Mouse (Mus musculus): ENCODE data around the gene Necab3. TPM values are rescaled to one million over a fixed set of nuclear protein-coding genes. Genes with fewer than 3 reads are reported as not detected.

Necab3 gene
- polyA plus RNA-seq, 1 experiment from 2014 or later: 1.6 TPM

- 85% methylated on average over 5 of the region's 5 CpGs for WGBS
- peaks cover 74% of the 10 kb centered on the region for H3K36me3 ChIP-seq
- H3K4me1 ChIP-seq: no peaks in the 10 kb centered on the region
- no peaks in the 10 kb centered on the region for H3K9me3 ChIP-seq
- no peak overlapping the region for H3K4me3 ChIP-seq
- no peak for DNase-seq (ENCODE audit: low spot score)
- H3K27ac ChIP-seq: no peak overlapping the region
- H3K27me3 ChIP-seq (ENCODE audit: insufficient read depth, poor library complexity, severe bottlenecking): no peaks in the 10 kb centered on the region
Observed at GRCm38 (mm10) chr2:154522334-154522733, 36.4 kb downstream of the Necab3 start.

GRCm38 (mm10) chr2:154521449-154521848 is 37.2 kb downstream of the Necab3 start:
- Histone ChIP-seq H3K36me3 (peaks cover 72% of the 10 kb centered on the region), H3K27me3 (ENCODE audit: insufficient read depth, poor library complexity, severe bottlenecking) (no peaks in the 10 kb centered on the region), H3K27ac (no peak overlapping the region), H3K4me3 (no peak overlapping the region), H3K4me1 (no peaks in the 10 kb centered on the region), H3K9me3 (no peaks in the 10 kb centered on the region)
- DNase-seq (ENCODE audit: low spot score): no peak

- 89% methylated on average over 5 of the region's 5 CpGs for WGBS
- no peak for DNase-seq (ENCODE audit: low spot score)
- Histone ChIP-seq H3K4me1 (no peaks in the 10 kb centered on the region), H3K9me3 (no peaks in the 10 kb centered on the region), H3K27me3 (ENCODE audit: insufficient read depth, poor library complexity, severe bottlenecking) (no peaks in the 10 kb centered on the region), H3K36me3 (peaks cover 47% of the 10 kb centered on the region), H3K4me3 (no peak overlapping the region), H3K27ac (no peak overlapping the region)
Observed at GRCm38 (mm10) chr2:154517424-154517823, 41.3 kb downstream of the Necab3 start.

- H3K27me3 ChIP-seq (ENCODE audit: insufficient read depth, poor library complexity, severe bottlenecking): no peaks in the 10 kb centered on the region
- H3K36me3 ChIP-seq: peaks cover 45% of the 10 kb centered on the region
- no peaks in the 10 kb centered on the region for H3K4me1 ChIP-seq
- no peak for DNase-seq (ENCODE audit: low spot score)
- no peaks in the 10 kb centered on the region for H3K9me3 ChIP-seq
- H3K27ac ChIP-seq: no peak overlapping the region
- no peak overlapping the region for H3K4me3 ChIP-seq
- WGBS: 81% methylated on average over 3 of the region's 3 CpGs
Observed at GRCm38 (mm10) chr2:154516944-154517343, 41.7 kb downstream of the Necab3 start.

- Histone ChIP-seq H3K27me3 (ENCODE audit: insufficient read depth, poor library complexity, severe bottlenecking) (no peaks in the 10 kb centered on the region), H3K36me3 (peaks cover 47% of the 10 kb centered on the region), H3K9me3 (no peaks in the 10 kb centered on the region), H3K27ac (no peak overlapping the region), H3K4me1 (peaks cover 4% of the 10 kb centered on the region; the same call in 1 of the 2 replicates), H3K4me3 (no peak overlapping the region)
- whole genome bisulfite sequencing: 84% methylated on average over 3 of the region's 3 CpGs
- no peak for DNase-seq (ENCODE audit: low spot score)
Observed at GRCm38 (mm10) chr2:154510141-154510540, 48.5 kb downstream of the Necab3 start.

GRCm38 (mm10) chr2:154508450-154508849 is 50.2 kb downstream of the Necab3 start:
- H3K4me3 ChIP-seq: no peak overlapping the region
- 89% methylated on average over 4 of the region's 4 CpGs for WGBS
- no peak overlapping the region for H3K27ac ChIP-seq
- H3K36me3 ChIP-seq: peaks cover 50% of the 10 kb centered on the region
- no peak for DNase-seq (ENCODE audit: low spot score)
- peaks cover 4% of the 10 kb centered on the region; the same call in 1 of the 2 replicates for H3K4me1 ChIP-seq
- H3K9me3 ChIP-seq: no peaks in the 10 kb centered on the region
- no peaks in the 10 kb centered on the region for H3K27me3 ChIP-seq (ENCODE audit: insufficient read depth, poor library complexity, severe bottlenecking)

GRCm38 (mm10) chr2:154507566-154508283 is 51.0 kb downstream of the Necab3 start:
- H3K4me3 ChIP-seq: no peak overlapping the region
- no peak for DNase-seq (ENCODE audit: low spot score)
- H3K36me3 ChIP-seq: peaks cover 50% of the 10 kb centered on the region
- H3K9me3 ChIP-seq: no peaks in the 10 kb centered on the region
- WGBS: 70% methylated on average over 9 of the region's 9 CpGs
- no peak overlapping the region; the same call in 1 of the 2 replicates for H3K27ac ChIP-seq
- H3K4me1 ChIP-seq: peaks cover 4% of the 10 kb centered on the region; the same call in 1 of the 2 replicates
- H3K27me3 ChIP-seq (ENCODE audit: insufficient read depth, poor library complexity, severe bottlenecking): no peaks in the 10 kb centered on the region

GRCm38 (mm10) chr2:154507076-154507475 is 51.6 kb downstream of the Necab3 start:
- WGBS: 90% methylated on average over 2 of the region's 2 CpGs
- Histone ChIP-seq H3K27ac (no peak overlapping the region), H3K4me1 (peaks cover 4% of the 10 kb centered on the region; the same call in 1 of the 2 replicates), H3K4me3 (no peak overlapping the region), H3K27me3 (ENCODE audit: insufficient read depth, poor library complexity, severe bottlenecking) (no peaks in the 10 kb centered on the region), H3K36me3 (peaks cover 48% of the 10 kb centered on the region), H3K9me3 (no peaks in the 10 kb centered on the region)
- DNase-seq (ENCODE audit: low spot score): no peak

GRCm38 (mm10) chr2:154500758-154501157 is 57.9 kb downstream of the Necab3 start:
- Histone ChIP-seq H3K4me1 (peaks cover 9% of the 10 kb centered on the region), H3K27me3 (ENCODE audit: insufficient read depth, poor library complexity, severe bottlenecking) (no peaks in the 10 kb centered on the region), H3K4me3 (no peak overlapping the region), H3K36me3 (peaks cover 17% of the 10 kb centered on the region; the same call in 1 of the 2 replicates), H3K9me3 (no peaks in the 10 kb centered on the region), H3K27ac (no peak overlapping the region)
- no peak for DNase-seq (ENCODE audit: low spot score)
- WGBS: 89% methylated on average over 3 of the region's 3 CpGs

GRCm38 (mm10) chr2:154499717-154500247 is 58.9 kb downstream of the Necab3 start:
- no peak overlapping the region for H3K4me3 ChIP-seq
- H3K4me1 ChIP-seq: peaks cover 9% of the 10 kb centered on the region
- DNase-seq (ENCODE audit: low spot score): no peak
- no peaks in the 10 kb centered on the region for H3K9me3 ChIP-seq
- WGBS: 90% methylated on average over 2 of the region's 2 CpGs
- no peaks in the 10 kb centered on the region for H3K27me3 ChIP-seq (ENCODE audit: insufficient read depth, poor library complexity, severe bottlenecking)
- H3K27ac ChIP-seq: no peak overlapping the region
- peaks cover 18% of the 10 kb centered on the region for H3K36me3 ChIP-seq

- H3K9me3 ChIP-seq: no peaks in the 10 kb centered on the region
- H3K27ac ChIP-seq: no peak overlapping the region
- 42% methylated on average over 5 of the region's 5 CpGs for WGBS
Observed at GRCm38 (mm10) chr2:154498571-154498970, 60.1 kb downstream of the Necab3 start.

GRCm38 (mm10) chr2:154495021-154495420 is 63.7 kb downstream of the Necab3 start:
- no peaks in the 10 kb centered on the region for H3K27me3 ChIP-seq (ENCODE audit: insufficient read depth, poor library complexity, severe bottlenecking)
- H3K36me3 ChIP-seq: peaks cover 7% of the 10 kb centered on the region
- DNase-seq (ENCODE audit: low spot score): no peak
- 89% methylated on average over 4 of the region's 4 CpGs for WGBS
- H3K27ac ChIP-seq: no peak overlapping the region
- H3K4me3 ChIP-seq: no peak overlapping the region
- no peaks in the 10 kb centered on the region for H3K9me3 ChIP-seq
- peaks cover 9% of the 10 kb centered on the region for H3K4me1 ChIP-seq

More at GRCm38 (mm10) chr2:154498571-154498970, 60.1 kb downstream of the Necab3 start:
- no peak for DNase-seq (ENCODE audit: low spot score)
- peaks cover 9% of the 10 kb centered on the region for H3K4me1 ChIP-seq
- no peaks in the 10 kb centered on the region for H3K27me3 ChIP-seq (ENCODE audit: insufficient read depth, poor library complexity, severe bottlenecking)
- no peak overlapping the region for H3K4me3 ChIP-seq
- peaks cover 15% of the 10 kb centered on the region for H3K36me3 ChIP-seq
